Mouse (Mus musculus): ENCODE results near the gene Scel. TPM values are rescaled to one million over a fixed set of nuclear protein-coding genes. Genes with fewer than 3 reads are reported as not detected.

Gene Scel
- polyA plus RNA-seq, 1 experiment from 2014 or later = 0.38 TPM

DNA sequence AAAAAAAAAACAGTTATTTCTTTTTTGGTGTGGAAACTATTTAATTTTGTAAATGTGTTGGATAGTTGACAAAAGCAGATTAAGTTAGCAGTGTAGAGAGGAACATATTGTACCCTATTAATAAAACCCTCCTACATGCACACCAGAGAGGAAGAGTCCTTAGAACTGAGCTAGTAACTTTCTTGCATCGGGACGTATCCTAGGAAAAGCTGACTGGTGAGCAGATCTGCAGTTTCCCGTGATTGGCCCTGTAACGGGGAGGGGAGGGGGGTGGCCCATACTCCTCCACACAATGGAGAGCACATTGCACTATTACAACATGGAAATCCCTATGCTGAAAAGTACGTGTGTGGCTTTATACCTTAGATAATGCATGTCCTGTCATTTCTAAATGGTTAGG, 82.7 kb downstream of the Scel start:
- no peak for DNase-seq (ENCODE audit: low spot score)
- Histone ChIP-seq H3K27ac (replicated peaks) (no peak overlapping the region), H3K36me3 (no peaks in the 10 kb centered on the region), H3K4me3 (no peak overlapping the region), H3K4me1 (no peaks in the 10 kb centered on the region), H3K9me3 (replicated peaks) (no peaks in the 10 kb centered on the region), H3K27me3 (ENCODE audit: low read depth, poor library complexity, severe bottlenecking) (no peaks in the 10 kb centered on the region)
- WGBS = 78% methylated on average over 5 of the region's 5 CpGs

DNA sequence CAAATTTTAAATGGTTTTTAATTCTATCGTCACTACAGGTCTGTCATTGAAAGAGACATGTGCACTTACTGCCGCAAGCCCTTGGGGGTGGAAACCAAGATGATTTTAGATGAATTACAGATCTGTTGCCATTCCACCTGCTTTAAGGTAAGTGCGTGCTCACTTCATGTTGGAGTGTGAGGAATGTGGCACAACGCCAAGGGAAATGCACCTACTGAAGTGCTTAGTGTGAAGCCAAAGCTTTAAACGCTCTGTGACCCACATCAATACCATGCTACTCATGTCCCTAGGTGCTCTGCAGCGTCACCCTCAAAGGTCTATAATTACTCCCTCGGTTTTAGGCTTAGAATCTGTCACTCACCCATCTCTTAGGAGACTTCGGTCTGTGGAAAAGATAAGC, 94.9 kb downstream of the Scel start:
- Histone ChIP-seq H3K9me3 (replicated peaks) (no peaks in the 10 kb centered on the region), H3K4me1 (no peaks in the 10 kb centered on the region), H3K4me3 (no peak overlapping the region), H3K27me3 (ENCODE audit: low read depth, poor library complexity, severe bottlenecking) (no peaks in the 10 kb centered on the region), H3K36me3 (no peaks in the 10 kb centered on the region), H3K27ac (replicated peaks) (no peak overlapping the region)
- no peak for DNase-seq (ENCODE audit: low spot score)
- 91% methylated on average over 8 of the region's 8 CpGs for WGBS

DNA sequence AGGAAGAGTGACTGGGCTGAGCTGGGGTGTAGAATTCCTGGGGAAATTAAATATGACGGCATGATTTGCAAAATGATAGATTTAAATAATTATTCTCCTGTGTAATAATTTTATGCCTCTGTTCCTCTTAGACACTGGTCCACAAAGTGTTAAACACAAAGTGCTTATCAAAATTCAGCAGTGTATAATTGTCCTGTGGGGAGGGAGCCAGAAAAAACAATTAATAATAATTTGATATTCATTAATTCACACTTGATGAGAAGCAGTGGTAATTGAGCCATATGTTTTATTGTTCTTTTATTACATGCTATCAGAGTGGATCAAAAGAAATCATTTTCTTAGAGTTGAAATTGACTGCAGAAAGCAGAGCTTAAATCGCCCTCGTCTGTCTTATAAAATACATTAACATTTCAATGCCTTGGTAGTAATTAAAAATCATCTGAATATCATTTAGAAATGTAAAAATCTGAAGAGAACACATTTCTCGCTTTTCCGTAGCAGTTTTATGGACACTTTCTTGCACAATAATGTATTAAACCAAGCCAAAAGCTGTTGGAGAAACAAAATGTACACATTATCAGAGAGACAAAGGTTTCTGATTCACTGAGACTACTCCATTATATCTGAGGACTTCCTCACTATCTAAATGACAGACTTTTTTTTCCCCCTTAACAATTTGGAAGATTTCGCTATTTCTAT, 100.6 kb downstream of the Scel start:
- DNase-seq (ENCODE audit: low spot score) = no peak
- Histone ChIP-seq H3K9me3 (replicated peaks) (no peaks in the 10 kb centered on the region), H3K27ac (replicated peaks) (no peak overlapping the region), H3K27me3 (ENCODE audit: low read depth, poor library complexity, severe bottlenecking) (no peaks in the 10 kb centered on the region), H3K36me3 (no peaks in the 10 kb centered on the region), H3K4me3 (no peak overlapping the region), H3K4me1 (no peaks in the 10 kb centered on the region)
- WGBS = 90% methylated on average over 6 of the region's 6 CpGs

GRCm38 (mm10) chr14:103614272-103614587, 101.1 kb downstream of the Scel start:
- WGBS = 93% methylated on average over 4 of the region's 4 CpGs

GRCm38 (mm10) chr14:103619756-103620155, 106.6 kb downstream of the Scel start:
- Histone ChIP-seq H3K9me3 (replicated peaks) (no peaks in the 10 kb centered on the region), H3K4me3 (no peak overlapping the region), H3K36me3 (no peaks in the 10 kb centered on the region), H3K27ac (replicated peaks) (no peak overlapping the region), H3K27me3 (ENCODE audit: low read depth, poor library complexity, severe bottlenecking) (no peaks in the 10 kb centered on the region), H3K4me1 (no peaks in the 10 kb centered on the region)
- WGBS = 95% methylated on average over 4 of the region's 4 CpGs
- DNase-seq (ENCODE audit: low spot score) = no peak

More at GRCm38 (mm10) chr14:103614272-103614587, 101.1 kb downstream of the Scel start:
- no peaks in the 10 kb centered on the region for H3K36me3 ChIP-seq
- H3K9me3 ChIP-seq (replicated peaks) = no peaks in the 10 kb centered on the region
- H3K27ac ChIP-seq (replicated peaks) = no peak overlapping the region
- H3K27me3 ChIP-seq (ENCODE audit: low read depth, poor library complexity, severe bottlenecking) = no peaks in the 10 kb centered on the region
- no peaks in the 10 kb centered on the region for H3K4me1 ChIP-seq
- no peak overlapping the region for H3K4me3 ChIP-seq
- no peak for DNase-seq (ENCODE audit: low spot score)

- Histone ChIP-seq H3K36me3 (no peaks in the 10 kb centered on the region), H3K27ac (replicated peaks) (no peak overlapping the region), H3K9me3 (replicated peaks) (no peaks in the 10 kb centered on the region), H3K4me1 (no peaks in the 10 kb centered on the region), H3K27me3 (ENCODE audit: low read depth, poor library complexity, severe bottlenecking) (no peaks in the 10 kb centered on the region), H3K4me3 (no peak overlapping the region)
- 89% methylated on average over 2 of the region's 2 CpGs for WGBS
- DNase-seq (ENCODE audit: low spot score) = no peak
Observed at GRCm38 (mm10) chr14:103621207-103621606, 108.1 kb downstream of the Scel start.

GRCm38 (mm10) chr14:103626100-103626499, 113.0 kb downstream of the Scel start:
- H3K4me1 ChIP-seq = no peaks in the 10 kb centered on the region
- no peak overlapping the region for H3K4me3 ChIP-seq
- H3K9me3 ChIP-seq (replicated peaks) = no peaks in the 10 kb centered on the region
- no peaks in the 10 kb centered on the region for H3K27me3 ChIP-seq (ENCODE audit: low read depth, poor library complexity, severe bottlenecking)
- 89% methylated on average over 6 of the region's 6 CpGs for WGBS
- DNase-seq (ENCODE audit: low spot score) = no peak
- H3K27ac ChIP-seq (replicated peaks) = no peak overlapping the region
- H3K36me3 ChIP-seq = no peaks in the 10 kb centered on the region

DNA sequence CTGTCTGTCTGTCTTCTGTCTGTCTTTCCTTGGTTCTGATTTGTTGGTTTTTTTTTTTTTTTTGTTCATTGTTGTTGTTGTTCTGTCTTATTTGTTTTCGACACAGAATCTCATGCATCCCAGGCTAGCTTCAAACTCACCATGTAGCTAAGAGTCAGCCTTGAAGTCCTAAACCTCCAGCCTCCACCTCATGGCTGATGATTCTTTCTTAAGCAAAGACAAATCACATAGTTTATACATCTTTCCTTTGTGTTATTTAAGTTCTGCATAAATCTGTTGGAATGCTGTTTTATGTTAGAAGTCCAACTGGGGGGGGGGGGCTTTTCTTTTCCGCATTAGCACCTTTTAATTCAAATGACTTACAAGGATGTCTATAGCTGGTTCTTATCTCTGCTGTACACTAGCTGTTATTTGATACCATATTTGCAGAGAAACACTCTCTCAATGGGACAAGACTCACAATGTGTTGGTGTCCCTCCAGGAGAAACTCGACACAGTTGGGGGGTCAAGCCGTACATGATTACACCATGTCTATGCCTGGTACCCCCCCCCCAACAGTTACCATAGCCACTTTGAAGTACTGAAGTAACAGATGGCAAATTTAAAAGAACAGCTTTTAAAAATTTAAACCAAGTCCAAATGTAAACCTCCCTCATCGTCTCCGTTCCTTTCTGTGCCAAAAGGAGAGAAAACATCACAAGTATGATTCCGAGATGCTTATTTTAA, 116.7 kb downstream of the Scel start:
- Histone ChIP-seq H3K4me3 (no peak overlapping the region), H3K9me3 (replicated peaks) (0 out of 2 replicates have a peak, but pooled peaks cover 4% of the 10 kb centered on the region), H3K4me1 (no peaks in the 10 kb centered on the region), H3K36me3 (no peaks in the 10 kb centered on the region), H3K27me3 (ENCODE audit: low read depth, poor library complexity, severe bottlenecking) (no peaks in the 10 kb centered on the region), H3K27ac (replicated peaks) (no peak overlapping the region)
- WGBS = 95% methylated on average over 7 of the region's 7 CpGs
- DNase-seq (ENCODE audit: low spot score) = no peak

DNA sequence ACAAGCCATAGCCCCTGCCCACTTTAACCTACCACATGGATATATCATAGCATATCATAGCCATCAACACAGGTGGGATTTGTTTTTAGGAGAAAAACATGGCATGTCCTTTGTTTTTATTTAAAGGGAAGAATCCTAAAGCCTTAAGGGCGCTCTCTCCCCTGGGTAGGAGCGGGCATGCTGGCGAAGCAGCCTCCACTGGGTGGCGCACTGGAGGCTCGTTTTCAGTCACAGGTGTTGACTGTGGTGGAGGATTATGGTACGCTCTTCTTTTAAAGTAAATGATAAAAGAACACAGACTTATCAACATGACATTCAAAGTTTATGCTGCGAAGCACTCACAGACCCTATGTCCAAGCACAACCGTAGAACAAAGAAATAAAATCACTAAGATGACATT, 117.4 kb downstream of the Scel start:
- 81% methylated on average over 8 of the region's 8 CpGs for WGBS

GRCm38 (mm10) chr14:103643933-103644332, 130.8 kb downstream of the Scel start:
- DNase-seq (ENCODE audit: low spot score) = no peak
- WGBS = 74% methylated on average over 3 of the region's 3 CpGs
- H3K4me3 ChIP-seq = no peak overlapping the region
- peaks cover 20% of the 10 kb centered on the region for H3K4me1 ChIP-seq
- no peak overlapping the region for H3K27ac ChIP-seq (replicated peaks)
- no peaks in the 10 kb centered on the region for H3K9me3 ChIP-seq (replicated peaks)
- H3K36me3 ChIP-seq = no peaks in the 10 kb centered on the region
- no peaks in the 10 kb centered on the region for H3K27me3 ChIP-seq (ENCODE audit: low read depth, poor library complexity, severe bottlenecking)

More for the DNA sequence above, 117.4 kb downstream of the Scel start:
- H3K27me3 ChIP-seq (ENCODE audit: low read depth, poor library complexity, severe bottlenecking) = no peaks in the 10 kb centered on the region
- H3K27ac ChIP-seq (replicated peaks) = no peak overlapping the region
- H3K4me1 ChIP-seq = no peaks in the 10 kb centered on the region
- no peaks in the 10 kb centered on the region for H3K36me3 ChIP-seq
- no peak overlapping the region for H3K4me3 ChIP-seq
- 0 out of 2 replicates have a peak, but pooled peaks cover 7% of the 10 kb centered on the region for H3K9me3 ChIP-seq (replicated peaks)
- no peak for DNase-seq (ENCODE audit: low spot score)

DNA sequence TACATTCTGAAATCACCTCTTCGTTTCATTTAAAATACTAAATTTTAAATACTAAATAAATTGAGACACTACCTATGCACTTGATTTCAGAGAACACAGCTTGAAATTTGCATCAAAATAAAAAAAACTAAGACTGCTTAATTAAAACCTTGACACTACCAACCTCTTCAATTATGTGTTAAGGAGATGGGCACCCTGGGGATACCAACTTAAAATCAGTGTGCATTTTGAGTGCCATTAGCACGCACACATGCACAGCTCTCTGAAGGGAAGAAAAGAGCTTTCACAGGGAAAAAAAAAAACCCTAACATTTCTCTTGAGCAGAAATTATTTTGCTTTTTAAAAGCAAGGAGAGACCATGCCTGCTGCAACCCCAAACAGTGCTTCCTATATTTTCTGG, 134.8 kb downstream of the Scel start:
- 61% methylated on average over 2 of the region's 2 CpGs for WGBS
- peaks cover 54% of the 10 kb centered on the region for H3K4me1 ChIP-seq
- no peaks in the 10 kb centered on the region for H3K27me3 ChIP-seq (ENCODE audit: low read depth, poor library complexity, severe bottlenecking)
- no peaks in the 10 kb centered on the region for H3K36me3 ChIP-seq
- DNase-seq (ENCODE audit: low spot score) = no peak
- H3K27ac ChIP-seq (replicated peaks) = peak overlapping the region; percentile 76
- H3K4me3 ChIP-seq = no peak overlapping the region
- no peaks in the 10 kb centered on the region for H3K9me3 ChIP-seq (replicated peaks)

- 40% methylated on average over 12 of the region's 12 CpGs for WGBS
- no peaks in the 10 kb centered on the region for H3K9me3 ChIP-seq (replicated peaks)
- H3K27me3 ChIP-seq (ENCODE audit: low read depth, poor library complexity, severe bottlenecking) = no peaks in the 10 kb centered on the region
- H3K4me3 ChIP-seq = peak overlapping the region; percentile 18; the same call in 1 of the 2 replicates
- no peaks in the 10 kb centered on the region for H3K36me3 ChIP-seq
- DNase-seq (ENCODE audit: low spot score) = peak; percentile 56
- H3K4me1 ChIP-seq = peaks cover 58% of the 10 kb centered on the region
- H3K27ac ChIP-seq (replicated peaks) = peak overlapping the region; percentile 76
Observed at GRCm38 (mm10) chr14:103648623-103649255, 135.6 kb downstream of the Scel start.

DNA sequence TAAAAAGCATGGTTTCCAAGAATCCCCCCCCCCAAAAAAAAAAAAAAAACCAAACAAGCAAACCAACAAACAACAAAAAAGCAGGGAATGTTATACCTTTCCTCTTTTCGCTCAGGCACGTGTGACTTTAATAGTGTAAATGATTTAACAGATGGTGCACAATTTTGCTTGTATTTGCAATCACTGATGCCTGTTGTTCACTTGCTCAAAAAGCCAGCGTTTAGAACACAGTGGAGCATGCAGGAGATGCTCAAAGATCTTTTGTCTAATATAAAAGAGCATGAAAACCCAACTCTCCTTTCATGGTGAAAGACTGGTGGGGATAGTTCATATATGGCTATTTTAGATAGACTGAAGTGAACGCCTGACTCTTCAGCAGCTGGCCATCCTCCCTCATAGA, 136.2 kb downstream of the Scel start:
- Histone ChIP-seq H3K27ac (replicated peaks) (peak overlapping the region; percentile 97; the same call in 1 of the 2 replicates), H3K9me3 (replicated peaks) (no peaks in the 10 kb centered on the region), H3K4me1 (peaks cover 58% of the 10 kb centered on the region), H3K36me3 (no peaks in the 10 kb centered on the region), H3K27me3 (ENCODE audit: low read depth, poor library complexity, severe bottlenecking) (no peaks in the 10 kb centered on the region), H3K4me3 (peak overlapping the region; percentile 99)
- no peak for DNase-seq (ENCODE audit: low spot score)
- 54% methylated on average over 4 of the region's 4 CpGs for WGBS
